Mouse (Mus musculus): Measurements from ENCODE around the gene Lrba. TPM values are rescaled to one million over a fixed set of nuclear protein-coding genes. Genes with fewer than 3 reads are reported as not detected.

Gene Lrba
- polyA plus RNA-seq, 1 experiment from 2014 or later: 2.5 TPM

GRCm38 (mm10) chr3:86196471-86196870 is 28.0 kb upstream of the Lrba start:
- Histone ChIP-seq H3K36me3 (ENCODE audit: insufficient read depth, low read length) (no peaks in the 10 kb centered on the region), H3K27ac (ENCODE audit: low read length) (no peak overlapping the region), H3K4me1 (ENCODE audit: insufficient read depth, low read depth, low read length) (no peaks in the 10 kb centered on the region), H3K4me2 (replicated peaks; ENCODE audit: low read depth, low read length) (no peak overlapping the region), H3K9ac (replicated peaks; ENCODE audit: low read depth) (no peak overlapping the region), H3K9me3 (ENCODE audit: low read length) (no peaks in the 10 kb centered on the region), H3K27me3 (replicated peaks; ENCODE audit: insufficient read depth, low read length) (no peaks in the 10 kb centered on the region), H3K4me3 (ENCODE audit: low read depth, low read length) (no peak overlapping the region)
- DNase-seq (ENCODE audit: low spot score) (no peak), ATAC-seq (no peak)
- TF ChIP-seq CTCF (IDR thresholded peaks at IDR 0.05) (no peak), EP300 (IDR thresholded peaks at IDR 0.05) (no peak)
- 44% methylated on average over 3 of the region's 3 CpGs for WGBS

GRCm38 (mm10) chr3:86201645-86202175 is 22.8 kb upstream of the Lrba start:
- H3K36me3 ChIP-seq (ENCODE audit: insufficient read depth, low read length): no peaks in the 10 kb centered on the region
- ATAC-seq (no peak), DNase-seq (ENCODE audit: low spot score) (no peak)
- no peaks in the 10 kb centered on the region for H3K9me3 ChIP-seq (ENCODE audit: low read length)
- H3K27me3 ChIP-seq (replicated peaks; ENCODE audit: insufficient read depth, low read length): no peaks in the 10 kb centered on the region
- H3K4me2 ChIP-seq (replicated peaks; ENCODE audit: low read depth, low read length): no peak overlapping the region
- H3K4me1 ChIP-seq (ENCODE audit: insufficient read depth, low read depth, low read length): no peaks in the 10 kb centered on the region
- no peak overlapping the region for H3K9ac ChIP-seq (replicated peaks; ENCODE audit: low read depth)
- WGBS: 74% methylated on average over 1 of the region's 1 CpGs
- H3K27ac ChIP-seq (ENCODE audit: low read length): no peak overlapping the region
- no peak for TF ChIP-seq EP300 (IDR thresholded peaks at IDR 0.05)
- no peak for TF ChIP-seq CTCF (IDR thresholded peaks at IDR 0.05)
- no peak overlapping the region for H3K4me3 ChIP-seq (ENCODE audit: low read depth, low read length)

GRCm38 (mm10) chr3:86202449-86202848 is 22.0 kb upstream of the Lrba start:
- H3K4me3 ChIP-seq (ENCODE audit: low read depth, low read length): no peak overlapping the region
- no peak overlapping the region for H3K9ac ChIP-seq (replicated peaks; ENCODE audit: low read depth)
- TF ChIP-seq EP300 (IDR thresholded peaks at IDR 0.05): no peak
- TF ChIP-seq CTCF (IDR thresholded peaks at IDR 0.05): no peak
- no peak overlapping the region for H3K27ac ChIP-seq (ENCODE audit: low read length)
- no peaks in the 10 kb centered on the region for H3K4me1 ChIP-seq (ENCODE audit: insufficient read depth, low read depth, low read length)
- WGBS: 84% methylated on average over 3 of the region's 3 CpGs
- no peak overlapping the region for H3K4me2 ChIP-seq (replicated peaks; ENCODE audit: low read depth, low read length)
- no peak for ATAC-seq
- no peaks in the 10 kb centered on the region for H3K27me3 ChIP-seq (replicated peaks; ENCODE audit: insufficient read depth, low read length)
- DNase-seq (ENCODE audit: low spot score): no peak
- H3K36me3 ChIP-seq (ENCODE audit: insufficient read depth, low read length): no peaks in the 10 kb centered on the region
- H3K9me3 ChIP-seq (ENCODE audit: low read length): no peaks in the 10 kb centered on the region

GRCm38 (mm10) chr3:86204608-86205358 is 19.7 kb upstream of the Lrba start:
- 78% methylated on average over 6 of the region's 6 CpGs for WGBS
- H3K4me3 ChIP-seq (ENCODE audit: low read depth, low read length): no peak overlapping the region
- no peak for TF ChIP-seq CTCF (IDR thresholded peaks at IDR 0.05)
- no peak for TF ChIP-seq EP300 (IDR thresholded peaks at IDR 0.05)
- no peaks in the 10 kb centered on the region for H3K4me1 ChIP-seq (ENCODE audit: insufficient read depth, low read depth, low read length)
- H3K27ac ChIP-seq (ENCODE audit: low read length): no peak overlapping the region
- no peak overlapping the region for H3K4me2 ChIP-seq (replicated peaks; ENCODE audit: low read depth, low read length)
- no peak for ATAC-seq
- H3K36me3 ChIP-seq (ENCODE audit: insufficient read depth, low read length): no peaks in the 10 kb centered on the region
- no peaks in the 10 kb centered on the region for H3K9me3 ChIP-seq (ENCODE audit: low read length)
- no peak for DNase-seq (ENCODE audit: low spot score)
- no peaks in the 10 kb centered on the region for H3K27me3 ChIP-seq (replicated peaks; ENCODE audit: insufficient read depth, low read length)
- H3K9ac ChIP-seq (replicated peaks; ENCODE audit: low read depth): no peak overlapping the region

GRCm38 (mm10) chr3:86206556-86206955 is 17.9 kb upstream of the Lrba start:
- DNase-seq (ENCODE audit: low spot score): no peak
- Histone ChIP-seq H3K4me3 (ENCODE audit: low read depth, low read length) (no peak overlapping the region), H3K4me1 (ENCODE audit: insufficient read depth, low read depth, low read length) (no peaks in the 10 kb centered on the region), H3K27me3 (replicated peaks; ENCODE audit: insufficient read depth, low read length) (no peaks in the 10 kb centered on the region), H3K36me3 (ENCODE audit: insufficient read depth, low read length) (no peaks in the 10 kb centered on the region), H3K27ac (ENCODE audit: low read length) (no peak overlapping the region), H3K9ac (replicated peaks; ENCODE audit: low read depth) (no peak overlapping the region), H3K4me2 (replicated peaks; ENCODE audit: low read depth, low read length) (no peak overlapping the region), H3K9me3 (ENCODE audit: low read length) (no peaks in the 10 kb centered on the region)
- ATAC-seq: no peak
- TF ChIP-seq CTCF (IDR thresholded peaks at IDR 0.05) (no peak), EP300 (IDR thresholded peaks at IDR 0.05) (no peak)
- 75% methylated on average over 2 of the region's 2 CpGs for WGBS

GRCm38 (mm10) chr3:86210267-86210939 is 14.1 kb upstream of the Lrba start:
- Histone ChIP-seq H3K4me3 (ENCODE audit: low read depth, low read length) (no peak overlapping the region), H3K4me2 (replicated peaks; ENCODE audit: low read depth, low read length) (no peak overlapping the region), H3K9me3 (ENCODE audit: low read length) (no peaks in the 10 kb centered on the region), H3K9ac (replicated peaks; ENCODE audit: low read depth) (no peak overlapping the region), H3K27ac (ENCODE audit: low read length) (no peak overlapping the region), H3K27me3 (replicated peaks; ENCODE audit: insufficient read depth, low read length) (no peaks in the 10 kb centered on the region), H3K4me1 (ENCODE audit: insufficient read depth, low read depth, low read length) (no peaks in the 10 kb centered on the region), H3K36me3 (ENCODE audit: insufficient read depth, low read length) (no peaks in the 10 kb centered on the region)
- WGBS: 85% methylated on average over 10 of the region's 10 CpGs
- ATAC-seq: no peak
- no peak for TF ChIP-seq CTCF (IDR thresholded peaks at IDR 0.05)
- TF ChIP-seq EP300 (IDR thresholded peaks at IDR 0.05): no peak
- no peak for DNase-seq (ENCODE audit: low spot score)
